Mouse (Mus musculus) natural killer cell, adult 2 months (primary cell): ENCODE data around the gene Pyy.
A peak's percentile ranks its signal among the peaks of the same experiment; 100 is the strongest.

Source experiments
- DNase-seq, 2 experiments: peaks; one replicate each; pipeline ENCODE4 v3.0.0; 2022; ENCODE audit warnings: low spot score in 2 of 2

Pyy gene

GRCm38 (mm10) chr11:102095676-102096075 lies 12.0 kb downstream of the Pyy start:
- DNase-seq: no peak

- DNase-seq: no peak
These were observed 18.4 kb downstream of the Pyy start for GRCm38 (mm10) chr11:102089088-102089808.

- DNase-seq: no peak
These were observed 19.4 kb downstream of the Pyy start, which contains the start of gene Mpp2 for GRCm38 (mm10) chr11:102087931-102088898. TSS of gene Mpp2 (minus strand) at chr11:102088515.

GRCm38 (mm10) chr11:102087081-102087751 lies 20.4 kb downstream of the Pyy start:
- DNase-seq: peak; percentile 61 to 65

- DNase-seq: no peak
These were observed 21.3 kb downstream of the Pyy start for GRCm38 (mm10) chr11:102086331-102086730.

GRCm38 (mm10) chr11:102084159-102084558 lies 23.5 kb downstream of the Pyy start:
- DNase-seq: no peak

- DNase-seq: no peak
These were observed 24.4 kb downstream of the Pyy start for GRCm38 (mm10) chr11:102083193-102083592.

GRCm38 (mm10) chr11:102082322-102082721 lies 25.3 kb downstream of the Pyy start:
- DNase-seq: no peak

- DNase-seq: no peak
These were observed 33.9 kb downstream of the Pyy start for GRCm38 (mm10) chr11:102073722-102074121.

GRCm38 (mm10) chr11:102072729-102073128 lies 34.9 kb downstream of the Pyy start:
- no peak for DNase-seq

GRCm38 (mm10) chr11:102070426-102070825 lies 37.2 kb downstream of the Pyy start:
- DNase-seq: no peak

GRCm38 (mm10) chr11:102069633-102070032 lies 38.0 kb downstream of the Pyy start:
- DNase-seq: no peak

- no peak for DNase-seq
These were observed 38.7 kb downstream of the Pyy start for GRCm38 (mm10) chr11:102068969-102069368.

- DNase-seq: no peak
These were observed 44.6 kb downstream of the Pyy start for GRCm38 (mm10) chr11:102063076-102063475.

- DNase-seq: no peak
These were observed 45.6 kb downstream of the Pyy start for GRCm38 (mm10) chr11:102061941-102062473.

GRCm38 (mm10) chr11:102061236-102061940 lies 46.2 kb downstream of the Pyy start:
- peak; percentile 29 to 58 for DNase-seq
